8 mouse cellular contexts compared by ENCODE assay signal in the genomic region with DNA sequence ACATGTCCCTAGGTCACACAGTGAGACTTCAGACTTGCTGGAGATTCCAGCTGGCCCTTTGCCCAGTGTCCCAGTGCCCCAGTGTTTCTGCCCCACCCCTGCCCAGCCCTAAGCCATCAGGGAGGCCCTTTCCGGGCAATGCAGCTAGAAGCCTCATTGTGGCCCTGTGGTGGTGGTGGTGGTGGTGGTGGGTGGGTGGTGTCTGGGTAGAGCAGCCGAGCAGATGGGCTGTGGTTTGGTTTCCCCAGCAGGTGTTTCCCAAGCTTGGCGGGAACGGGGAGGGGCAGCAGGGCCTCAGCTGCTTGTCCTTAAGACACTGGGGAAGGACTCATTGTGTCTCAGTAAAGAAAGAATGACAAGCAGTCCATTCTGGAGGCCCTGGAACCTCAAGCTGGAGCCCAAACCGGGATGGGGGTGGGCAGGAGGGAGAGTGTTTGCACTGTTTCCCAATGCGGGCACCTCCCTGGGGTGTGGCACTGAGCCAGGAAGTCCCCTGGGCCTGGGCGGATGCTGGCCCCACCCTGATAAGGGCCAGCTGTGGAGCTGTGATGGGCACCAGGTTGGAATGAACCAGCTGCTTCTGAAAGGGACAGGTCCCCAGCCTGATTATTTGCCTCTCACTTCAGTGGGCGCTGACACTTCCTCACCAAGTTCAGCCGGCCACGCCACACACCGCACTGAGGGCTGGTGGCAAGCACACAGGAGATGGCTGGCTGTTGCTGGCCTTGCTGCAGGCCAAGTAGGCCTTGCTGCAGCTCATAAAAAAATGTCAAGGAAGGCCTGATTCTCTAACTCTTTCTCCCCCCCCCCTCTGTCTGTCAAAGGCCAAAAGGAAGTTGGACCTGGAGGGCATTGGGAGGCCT. TPM values are rescaled to one million over a fixed set of nuclear protein-coding genes. Genes with fewer than 3 reads are reported as not detected.
A peak's percentile ranks its signal among the peaks of the same experiment; 100 is the strongest.
DNase-seq lines count a peak whose midpoint lies in the region; ATAC-seq and TF ChIP-seq lines count a peak whose summit lies in the region.

No protein-coding gene starts in this region.

- H3K9me3 ChIP-seq in E14TG2a.4 (ENCODE audit: low read length): no peaks in the 10 kb centered on the region
- no peaks in the 10 kb centered on the region for H3K9me3 ChIP-seq in kidney, embryonic 14.5 days (ENCODE audit: control insufficient read depth, low read length)
- H3K9me3 ChIP-seq in stomach, embryonic 14.5 days (ENCODE audit: control insufficient read depth, low read depth, low read length): no peaks in the 10 kb centered on the region

- peaks cover 23% of the 10 kb centered on the region for H3K36me3 ChIP-seq in E14TG2a.4 (ENCODE audit: insufficient read depth, low read length)
- no peaks in the 10 kb centered on the region for H3K36me3 ChIP-seq in kidney, embryonic 14.5 days (ENCODE audit: control insufficient read depth, insufficient read depth, low read length)
- H3K36me3 ChIP-seq in stomach, embryonic 14.5 days (ENCODE audit: control insufficient read depth, insufficient read depth, low read length): no peaks in the 10 kb centered on the region

- H3K27me3 ChIP-seq in E14TG2a.4 (ENCODE audit: insufficient read depth, low read length): no peaks in the 10 kb centered on the region; the same call in 1 of the 2 replicates
- no peaks in the 10 kb centered on the region for H3K27me3 ChIP-seq in kidney, embryonic 14.5 days (ENCODE audit: control insufficient read depth, insufficient read depth, low read length)
- H3K27me3 ChIP-seq in stomach, embryonic 14.5 days (ENCODE audit: control insufficient read depth, insufficient read depth, low read length): no peaks in the 10 kb centered on the region

- peak overlapping the region; percentile 47; the same call in 1 of the 2 replicates for H3K27ac ChIP-seq in kidney, embryonic 14.5 days (ENCODE audit: low read depth, low read length)
- peak overlapping the region; percentile 55; the same call in 1 of the 2 replicates for H3K27ac ChIP-seq in stomach, embryonic 14.5 days (ENCODE audit: low read length)

- WGBS in kidney, embryonic 14.5 days: 63% methylated on average over 11 of the region's 11 CpGs
- WGBS in stomach, embryonic 14.5 days: 53% methylated on average over 11 of the region's 11 CpGs

- TF ChIP-seq CTCF in E14TG2a.4 (conservative IDR thresholded peaks at IDR 0.05; ENCODE audit: low read length): no peak

- H3K9ac ChIP-seq in kidney, embryonic 14.5 days (ENCODE audit: low read depth, low read length): no peak overlapping the region
- H3K9ac ChIP-seq in stomach, embryonic 14.5 days (replicated peaks; ENCODE audit: low read depth, low read length): no peak overlapping the region

- DNase-seq in adrenal gland, postnatal 14 days: peak; percentile 77
- peak; percentile 97 for DNase-seq in heart, adult 11 months
- peak; percentile 88 for DNase-seq in lung, postnatal 10 days
- no peak for DNase-seq in right cerebral cortex, postnatal 10 days (ENCODE audit: low spot score in 2 of 2)
- DNase-seq in frontal cortex, postnatal 14 days (ENCODE audit: low spot score in 2 of 2): no peak

- peaks cover 87% of the 10 kb centered on the region for H3K4me1 ChIP-seq in E14TG2a.4 (replicated peaks; ENCODE audit: low read depth, low read length)
- H3K4me1 ChIP-seq in kidney, embryonic 14.5 days (ENCODE audit: control insufficient read depth, insufficient read depth, low read length): peaks cover 45% of the 10 kb centered on the region
- H3K4me1 ChIP-seq in stomach, embryonic 14.5 days (ENCODE audit: control insufficient read depth, insufficient read depth, low read length): peaks cover 45% of the 10 kb centered on the region

- H3K4me3 ChIP-seq in E14TG2a.4 (replicated peaks; ENCODE audit: low read length): peak overlapping the region; percentile 91
- no peak overlapping the region for H3K4me3 ChIP-seq in kidney, embryonic 14.5 days (ENCODE audit: low read length)
- H3K4me3 ChIP-seq in stomach, embryonic 14.5 days (ENCODE audit: low read depth, low read length): no peak overlapping the region

- no peak overlapping the region for H3K4me2 ChIP-seq in kidney, embryonic 14.5 days (replicated peaks; ENCODE audit: low read depth, low read length)
- 0 out of 2 replicates have a peak overlapping the region, but pooled peaks have one; percentile 7 for H3K4me2 ChIP-seq in stomach, embryonic 14.5 days (replicated peaks; ENCODE audit: low read depth, low read length)

- ATAC-seq in kidney, embryonic 14.5 days (ENCODE audit: low FRiP score, low TSS enrichment): no peak
- ATAC-seq in stomach, embryonic 14.5 days (ENCODE audit: insufficient number of reproducible peaks, insufficient read depth, low FRiP score, low read depth): peak; percentile 73

RNA-seq across cellular contexts. Expression of gene E2f2, which starts 5.6 kb away (rescaled TPM):
- 12.0 and 13.6 TPM in 2 replicates for total RNA-seq in adrenal gland, postnatal 14 days (2021)
- polyA plus RNA-seq in kidney, embryonic 14.5 days (2014; fragmentation: Nextera tagmentation; extraction: Ambion mirVana): 5.7 and 6.0 TPM in 2 replicates
- polyA plus RNA-seq in stomach, embryonic 14.5 days (2014; fragmentation: Nextera tagmentation; extraction: Ambion mirVana): 3.5 and 4.4 TPM in 2 replicates

RNA-seq across cellular contexts. Expression of gene Asap3, which starts 28.3 kb away (rescaled TPM):
- 3.4 and 3.8 TPM in 2 replicates for total RNA-seq in adrenal gland, postnatal 14 days (2021)
- polyA plus RNA-seq in kidney, embryonic 14.5 days (2014; fragmentation: Nextera tagmentation; extraction: Ambion mirVana): 2.0 and 3.0 TPM in 2 replicates
- polyA plus RNA-seq in stomach, embryonic 14.5 days (2014; fragmentation: Nextera tagmentation; extraction: Ambion mirVana): 5.1 and 5.6 TPM in 2 replicates

RNA-seq across cellular contexts. Expression of gene Id3, which starts 34.5 kb away (rescaled TPM):
- 91.3 and 98.0 TPM in 2 replicates for total RNA-seq in adrenal gland, postnatal 14 days (2021)
- 848 and 979 TPM in 2 replicates for polyA plus RNA-seq in kidney, embryonic 14.5 days (2014; fragmentation: Nextera tagmentation; extraction: Ambion mirVana)
- 384 and 404 TPM in 2 replicates for polyA plus RNA-seq in stomach, embryonic 14.5 days (2014; fragmentation: Nextera tagmentation; extraction: Ambion mirVana)

Comparison
In these comparisons a context has a peak if more than half of its experiments do, and no peak if none do; other contexts are left out.
1. DNase-seq: peak in adrenal gland, postnatal 14 days (single experiment), heart, adult 11 months (single experiment) and lung, postnatal 10 days (single experiment); none in right cerebral cortex, postnatal 10 days (0 of 2) and frontal cortex, postnatal 14 days (0 of 2).